Mouse (Mus musculus): ENCODE measurements around the gene Apoh.

The Apoh gene

GRCm38 (mm10) chr11:108333006-108333405 is 10.1 kb upstream of the Apoh start:
- DNase-seq (ENCODE audit: extremely low read depth, insufficient read length, low spot score), result no peak

GRCm38 (mm10) chr11:108333583-108334379 is 9.4 kb upstream of the Apoh start:
- no peak for DNase-seq (ENCODE audit: extremely low read depth, insufficient read length, low spot score)

GRCm38 (mm10) chr11:108334658-108335057 is 8.5 kb upstream of the Apoh start:
- no peak for DNase-seq (ENCODE audit: extremely low read depth, insufficient read length, low spot score)

- DNase-seq (ENCODE audit: extremely low read depth, insufficient read length, low spot score), result no peak
These were observed 7.6 kb upstream of the Apoh start for GRCm38 (mm10) chr11:108335536-108335935.

- DNase-seq (ENCODE audit: extremely low read depth, insufficient read length, low spot score), result no peak
These were observed 6.7 kb upstream of the Apoh start for GRCm38 (mm10) chr11:108336445-108336844.

GRCm38 (mm10) chr11:108340293-108340692 is 2.9 kb upstream of the Apoh start:
- DNase-seq (ENCODE audit: extremely low read depth, insufficient read length, low spot score), result no peak

GRCm38 (mm10) chr11:108341783-108342182 is 1.4 kb upstream of the Apoh start:
- no peak for DNase-seq (ENCODE audit: extremely low read depth, insufficient read length, low spot score)

GRCm38 (mm10) chr11:108343789-108344462 is 772 bp downstream of the Apoh start, which contains the start of gene Prkca:
Gene Prkca, minus strand, starts transcription at chr11:108343928.
- peak; percentile 98 for DNase-seq (ENCODE audit: extremely low read depth, insufficient read length, low spot score)

- no peak for DNase-seq (ENCODE audit: extremely low read depth, insufficient read length, low spot score)
These were observed 1.6 kb downstream of the Apoh start for GRCm38 (mm10) chr11:108344759-108345158.

GRCm38 (mm10) chr11:108345321-108345720 is 2.2 kb downstream of the Apoh start:
- DNase-seq (ENCODE audit: extremely low read depth, insufficient read length, low spot score), result no peak

GRCm38 (mm10) chr11:108350799-108351198 is 7.6 kb downstream of the Apoh start:
- no peak for DNase-seq (ENCODE audit: extremely low read depth, insufficient read length, low spot score)

GRCm38 (mm10) chr11:108352842-108353388 is 9.8 kb downstream of the Apoh start:
- DNase-seq (ENCODE audit: extremely low read depth, insufficient read length, low spot score), result no peak

- DNase-seq (ENCODE audit: extremely low read depth, insufficient read length, low spot score), result no peak
These were observed 12.9 kb downstream of the Apoh start for GRCm38 (mm10) chr11:108356020-108356419.

GRCm38 (mm10) chr11:108358911-108359310 is 15.8 kb downstream of the Apoh start:
- no peak for DNase-seq (ENCODE audit: extremely low read depth, insufficient read length, low spot score)

- no peak for DNase-seq (ENCODE audit: extremely low read depth, insufficient read length, low spot score)
These were observed 17.8 kb downstream of the Apoh start for GRCm38 (mm10) chr11:108360983-108361382.

- DNase-seq (ENCODE audit: extremely low read depth, insufficient read length, low spot score), result peak; percentile 47
These were observed 19.8 kb downstream of the Apoh start for GRCm38 (mm10) chr11:108362965-108363364.

- no peak for DNase-seq (ENCODE audit: extremely low read depth, insufficient read length, low spot score)
These were observed 20.8 kb downstream of the Apoh start for GRCm38 (mm10) chr11:108363991-108364390.

GRCm38 (mm10) chr11:108364945-108365589 is 21.9 kb downstream of the Apoh start:
- DNase-seq (ENCODE audit: extremely low read depth, insufficient read length, low spot score), result peak; percentile 81

- DNase-seq (ENCODE audit: extremely low read depth, insufficient read length, low spot score), result no peak
These were observed 22.4 kb downstream of the Apoh start for GRCm38 (mm10) chr11:108365600-108365999.

- DNase-seq (ENCODE audit: extremely low read depth, insufficient read length, low spot score), result peak; percentile 75
These were observed 23.9 kb downstream of the Apoh start for GRCm38 (mm10) chr11:108367046-108367445.

- DNase-seq (ENCODE audit: extremely low read depth, insufficient read length, low spot score), result no peak
These were observed 33.7 kb downstream of the Apoh start for GRCm38 (mm10) chr11:108376815-108377214.

All from 3134 (cell line).